Mouse (Mus musculus) retina, embryonic 14.5 days (tissue): ENCODE measurements around the gene Tpbgl.

Experiments
- DNase-seq: peaks from one replicate; pipeline ENCODE4 v3.0.0-alpha.2; 2015; ENCODE audit warnings: low spot score

Gene Tpbgl

DNA sequence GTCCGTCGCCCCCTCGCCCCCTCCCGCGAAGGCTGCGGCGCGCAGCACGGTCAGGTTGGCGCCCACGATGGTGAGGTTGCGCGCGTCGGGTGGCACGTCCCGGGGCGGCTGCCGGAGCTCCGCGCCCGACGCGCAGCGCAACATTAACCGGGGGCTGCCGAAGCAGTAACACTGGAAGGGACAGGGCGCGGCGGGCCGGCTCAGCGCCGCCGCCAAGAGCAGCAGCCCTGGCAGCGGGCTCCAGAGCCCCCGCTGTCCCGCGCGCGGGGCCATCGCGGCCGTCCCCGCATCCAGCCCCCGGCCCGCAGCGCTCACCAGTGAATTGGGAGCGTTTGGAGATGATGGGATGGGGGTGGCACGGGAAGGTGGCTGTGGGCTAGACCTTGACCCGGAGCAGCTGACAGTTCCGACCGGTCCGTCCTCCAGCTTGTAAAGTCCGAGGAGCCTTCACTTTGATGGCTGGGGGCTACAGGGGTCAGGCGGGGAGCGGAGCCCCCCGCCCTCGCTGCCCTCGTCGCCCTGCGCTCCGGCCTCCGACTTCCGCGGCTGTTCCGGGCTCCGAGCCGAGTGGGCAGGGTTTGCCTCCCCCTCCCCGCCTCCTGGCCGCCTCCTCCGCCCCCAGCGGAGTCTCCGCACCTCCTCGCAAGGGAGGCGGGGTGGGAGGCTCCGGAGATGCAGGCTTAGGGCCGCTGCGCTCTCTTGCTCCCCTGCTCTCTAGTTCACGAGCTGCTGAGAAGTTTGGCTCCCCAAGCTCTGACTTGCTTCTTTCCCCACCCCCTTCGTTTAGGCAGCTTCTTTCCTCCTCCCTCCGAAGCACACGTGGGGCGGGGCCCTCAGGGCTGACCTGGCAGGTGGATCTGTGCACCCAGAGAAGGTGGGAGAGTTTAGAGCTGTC is at the start of gene Tpbgl:
Tpbgl (minus strand) TSS at position 728 of the 895 bp plus-strand sequence.
- DNase-seq: peak; percentile 35

DNA sequence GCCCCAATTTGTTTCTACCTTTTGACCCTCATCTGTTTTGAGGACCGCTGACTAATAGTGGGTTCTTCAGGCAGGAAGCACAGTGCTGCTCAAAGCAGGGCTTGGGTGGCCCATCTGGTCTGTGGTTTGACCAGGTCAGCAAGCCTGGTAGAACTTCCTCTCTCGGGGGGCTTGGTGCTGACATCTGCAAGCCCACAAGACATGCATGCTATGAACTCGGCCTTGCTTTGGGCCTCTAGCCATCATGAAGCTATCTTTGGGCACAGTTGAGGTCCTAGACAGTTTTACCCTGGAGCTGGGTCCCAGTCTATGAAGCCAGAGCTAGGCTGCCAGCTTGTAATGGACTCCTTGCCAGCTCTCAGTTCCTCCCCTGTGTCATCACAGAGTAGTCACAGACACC is 48.0 kb upstream of the Tpbgl start:
- DNase-seq: no peak

DNA sequence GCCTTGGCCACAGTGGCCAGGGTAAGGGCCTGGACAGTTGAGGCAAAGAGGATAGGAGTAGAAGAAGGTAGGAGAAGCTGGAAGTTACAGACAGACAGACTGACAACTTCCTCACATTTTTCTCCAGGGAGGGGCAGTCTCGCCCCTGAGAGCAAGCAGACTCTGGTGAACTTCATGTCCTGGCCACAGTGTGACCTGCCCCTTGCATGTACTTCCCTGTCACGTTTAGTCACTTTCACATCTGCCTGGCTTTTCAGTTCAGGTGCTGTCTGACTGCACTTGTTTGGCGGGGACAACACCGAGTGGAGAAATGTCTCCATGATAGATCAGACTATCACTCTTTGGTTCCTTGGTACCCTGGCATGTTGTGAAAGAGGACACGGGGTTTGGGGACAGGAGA is 47.3 kb upstream of the Tpbgl start:
- no peak for DNase-seq

DNA sequence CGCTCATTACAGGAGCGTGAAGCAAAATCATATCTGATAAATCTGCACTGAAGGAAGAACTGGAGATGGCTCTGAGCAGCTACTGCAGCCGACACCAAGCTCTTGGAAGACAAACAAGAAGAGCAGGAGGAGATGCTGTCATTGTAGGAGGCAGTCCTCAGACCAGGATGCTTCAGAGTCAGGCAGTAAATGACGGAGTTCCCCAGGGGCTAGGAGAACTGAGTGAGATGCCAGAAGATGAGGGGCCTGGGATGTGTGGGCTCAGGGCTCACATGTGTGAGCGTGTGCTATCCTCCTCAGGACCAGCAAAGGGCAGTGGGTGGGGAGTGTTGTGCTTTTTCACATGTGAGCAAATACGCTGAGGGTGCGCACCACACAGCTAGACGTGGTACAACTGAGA is 46.3 kb upstream of the Tpbgl start:
- no peak for DNase-seq

- no peak for DNase-seq
Observed at GRCm38 (mm10) chr7:99671544-99672435, 44.9 kb upstream of the Tpbgl start.

DNA sequence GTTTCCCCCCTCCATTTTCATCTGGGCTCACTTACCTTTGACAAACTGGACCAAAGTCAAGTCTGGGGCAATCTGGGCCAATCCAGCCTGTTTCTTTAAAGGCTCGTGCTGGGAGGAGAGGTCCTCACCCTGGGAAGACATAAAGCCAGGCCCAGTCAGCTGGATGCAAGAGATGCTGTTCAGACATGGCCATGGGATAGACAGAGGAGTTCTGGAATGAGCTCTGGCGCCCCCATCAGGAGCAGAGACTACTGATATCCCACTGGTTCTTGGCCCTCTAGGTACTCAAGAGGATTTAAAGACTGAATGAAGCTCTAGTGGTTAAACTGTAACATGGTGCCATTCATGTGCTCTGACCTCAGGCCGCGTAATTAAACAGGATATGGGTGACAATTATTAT is 44.0 kb upstream of the Tpbgl start:
- DNase-seq: no peak

GRCm38 (mm10) chr7:99668802-99669201 is 41.9 kb upstream of the Tpbgl start:
- DNase-seq: peak; percentile 49

- DNase-seq: no peak
Observed at GRCm38 (mm10) chr7:99667096-99667495, 40.2 kb upstream of the Tpbgl start.

DNA sequence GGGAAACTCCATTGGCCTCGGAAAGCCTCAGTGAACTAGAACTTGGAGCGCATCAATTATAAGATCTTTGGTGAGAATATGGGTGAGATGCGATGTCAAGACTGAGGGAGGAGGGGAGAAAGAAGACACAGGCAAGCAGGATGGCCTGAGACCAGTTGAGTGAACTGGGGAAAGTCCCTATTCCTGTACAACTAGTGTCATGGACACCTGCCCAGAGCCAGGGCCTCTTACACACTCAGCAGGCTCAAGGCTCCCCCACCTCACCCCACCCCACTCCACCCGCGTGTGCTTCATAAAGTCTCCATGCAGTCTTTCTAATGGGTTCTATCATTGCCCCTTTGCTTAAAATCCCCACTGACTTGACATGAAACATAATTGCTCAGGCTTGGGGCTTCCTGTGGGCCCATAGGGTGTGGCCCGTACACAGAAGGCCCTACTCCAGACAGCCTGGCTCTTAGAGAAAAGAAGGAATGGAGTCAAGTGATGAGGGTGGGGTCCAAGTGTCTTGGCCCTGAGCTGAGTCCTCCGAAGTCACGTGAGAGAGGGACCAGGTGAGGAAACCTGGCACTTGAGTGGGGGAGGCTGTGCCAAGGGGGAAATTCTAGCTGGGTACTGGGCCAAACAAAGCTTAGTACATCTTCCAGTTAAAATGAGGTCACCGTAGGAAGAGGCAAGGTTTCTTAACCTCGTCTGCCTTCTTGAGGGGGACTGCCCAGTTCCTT is 39.0 kb upstream of the Tpbgl start:
- DNase-seq: no peak

GRCm38 (mm10) chr7:99664571-99665485 is 37.9 kb upstream of the Tpbgl start:
- no peak for DNase-seq

GRCm38 (mm10) chr7:99663507-99664220 is 36.8 kb upstream of the Tpbgl start:
- DNase-seq: no peak

DNA sequence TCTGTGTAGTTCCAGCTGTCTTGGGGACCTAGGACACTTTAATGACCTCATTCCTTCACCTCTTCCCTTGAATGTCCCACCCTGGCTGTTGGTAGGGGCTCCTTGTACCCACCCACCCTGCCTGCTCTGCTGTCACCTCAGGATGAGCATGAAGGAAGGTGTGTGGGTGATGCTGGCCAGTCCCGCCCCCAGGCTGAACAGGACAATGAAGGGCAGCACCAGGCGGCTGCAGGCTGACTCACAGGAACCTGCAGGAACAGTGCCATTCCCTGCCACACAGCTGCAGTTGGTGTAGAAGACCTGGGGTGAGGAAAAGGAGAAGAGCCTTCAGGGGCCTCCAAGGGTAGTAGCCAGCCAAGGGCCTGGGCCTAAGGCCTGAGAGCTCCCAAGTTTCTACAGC is 35.4 kb upstream of the Tpbgl start:
- DNase-seq: no peak

- no peak for DNase-seq
Observed at GRCm38 (mm10) chr7:99661571-99662230, 34.8 kb upstream of the Tpbgl start.

- no peak for DNase-seq
Observed at GRCm38 (mm10) chr7:99661071-99661470, 34.2 kb upstream of the Tpbgl start.

- peak; percentile 83 for DNase-seq
Observed at GRCm38 (mm10) chr7:99659379-99660029, 32.6 kb upstream of the Tpbgl start.

DNA sequence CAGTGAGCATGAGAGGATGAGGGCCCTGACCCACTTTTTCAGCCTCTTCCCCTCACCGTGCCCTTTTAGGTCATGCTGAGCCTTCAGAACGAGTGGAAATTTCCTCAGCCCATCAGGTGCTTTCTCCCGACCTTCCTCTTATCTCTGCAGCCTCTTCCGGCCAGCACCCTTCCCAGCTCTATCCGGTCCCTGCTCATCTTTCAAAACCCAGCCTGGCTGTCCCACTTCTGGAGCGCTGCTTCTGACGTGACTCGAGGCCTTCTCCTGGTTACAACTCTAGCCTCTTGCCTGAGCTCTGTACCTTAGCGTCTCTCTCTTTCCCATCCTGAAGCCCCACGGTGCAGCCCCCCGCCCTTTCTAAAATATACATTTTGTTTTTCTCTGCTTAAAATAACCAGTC is 27.3 kb upstream of the Tpbgl start:
- no peak for DNase-seq

- no peak for DNase-seq
Observed at GRCm38 (mm10) chr7:99649585-99649984, 22.7 kb upstream of the Tpbgl start.

DNA sequence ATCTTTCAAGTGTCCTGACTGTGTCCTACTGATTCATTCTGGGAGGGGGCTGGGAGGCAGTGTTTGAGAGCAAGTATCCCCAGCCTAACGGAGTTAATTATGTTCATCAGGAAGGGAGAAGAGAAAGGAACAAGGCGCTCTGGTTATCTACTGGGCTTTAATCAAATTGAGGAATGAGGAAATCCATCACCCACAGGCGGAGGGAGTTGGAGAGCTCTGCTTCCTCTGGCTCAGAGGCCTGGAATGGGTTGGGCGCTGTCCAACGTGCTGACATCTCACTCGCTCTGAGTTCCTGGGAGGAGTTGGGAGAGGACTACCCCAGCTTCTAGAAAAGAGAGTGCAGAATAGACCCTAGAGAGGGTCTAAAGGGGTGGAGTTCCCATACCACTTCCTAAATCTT is 21.7 kb upstream of the Tpbgl start:
- DNase-seq: peak; percentile 74

DNA sequence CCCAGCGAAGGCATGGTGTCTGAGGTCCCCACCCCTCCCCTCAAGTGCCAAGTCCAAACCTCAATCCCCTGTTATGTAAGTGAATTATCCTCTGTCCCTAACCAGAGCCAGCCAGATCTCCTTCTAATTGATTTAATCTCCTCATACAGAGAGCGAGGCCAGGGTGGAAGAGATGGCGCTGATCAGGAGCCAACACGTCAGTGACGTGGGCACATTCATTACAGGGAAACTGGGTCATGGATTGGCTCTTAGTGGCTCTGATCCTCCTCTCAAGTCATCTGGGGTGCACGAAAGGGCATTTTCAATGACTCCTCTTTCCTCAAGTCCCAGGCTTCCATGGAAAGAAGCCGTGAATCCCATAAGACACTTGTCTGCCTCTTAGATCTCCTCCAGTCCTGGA is 17.8 kb upstream of the Tpbgl start:
- no peak for DNase-seq
